In genomic region chr1:39583173-39583572, GRCm38 (mm10) we compare ENCODE assay signal across 26 mouse cellular contexts. TPM values are rescaled to one million over a fixed set of nuclear protein-coding genes. Genes with fewer than 3 reads are reported as not detected.
DNase-seq lines count a peak whose midpoint lies in the region; ATAC-seq and TF ChIP-seq lines count a peak whose summit lies in the region.
"Had no signal": no experiment of that assay in that cellular context is flagged by ENCODE, and none has a peak within 500 bp of the region (broad histone marks: within the 10 kb centered on the region; RNA-seq: fewer than 3 reads in every experiment).

No protein-coding gene starts in this region.

- no peak overlapping the region for H3K4me3 ChIP-seq in lung, postnatal 0 days (ENCODE audit: low read depth, low read length)
- no peak overlapping the region for H3K4me3 ChIP-seq in lung, adult 2 months (replicated peaks; ENCODE audit: extremely low read depth, low read depth, low read length)
- H3K4me3 ChIP-seq in bone marrow macrophage, adult 2 months (ENCODE audit: insufficient read depth, low read length): no peak overlapping the region
- no peak overlapping the region for H3K4me3 ChIP-seq in midbrain, embryonic 14.5 days (replicated peaks; ENCODE audit: low read depth, low read length)
- H3K4me3 ChIP-seq: embryonic facial prominence, embryonic 10.5 days; embryonic facial prominence, embryonic 13.5 days; erythroblast, embryonic 14.5 days; forebrain, embryonic 12.5 days; forebrain, embryonic 15.5 days; heart, adult 2 months; heart, embryonic 10.5 days; hindbrain, embryonic 12.5 days; hindbrain, embryonic 15.5 days had no signal

- H3K9me3 ChIP-seq in lung, postnatal 0 days (ENCODE audit: low read length): no peaks in the 10 kb centered on the region
- H3K9me3 ChIP-seq in midbrain, embryonic 14.5 days (ENCODE audit: control insufficient read depth, low read length): no peaks in the 10 kb centered on the region
- H3K9me3 ChIP-seq: embryonic facial prominence, embryonic 10.5 days; embryonic facial prominence, embryonic 13.5 days; forebrain, embryonic 12.5 days; forebrain, embryonic 15.5 days; heart, embryonic 10.5 days; hindbrain, embryonic 12.5 days; hindbrain, embryonic 15.5 days had no signal

- no peak overlapping the region for H3K4me2 ChIP-seq in lung, postnatal 0 days (replicated peaks; ENCODE audit: low read depth, low read length)
- H3K4me2 ChIP-seq in midbrain, embryonic 14.5 days (ENCODE audit: low read length): no peak overlapping the region
- H3K4me2 ChIP-seq: embryonic facial prominence, embryonic 13.5 days; forebrain, embryonic 12.5 days; forebrain, embryonic 15.5 days; hindbrain, embryonic 12.5 days; hindbrain, embryonic 15.5 days had no signal

- TF ChIP-seq POLR2A in lung, adult 2 months (IDR thresholded peaks at IDR 0.05; ENCODE audit: borderline replicate concordance, extremely low read depth, low read depth, low read length): no peak
- no peak for TF ChIP-seq POLR2A in bone marrow macrophage, adult 2 months (IDR thresholded peaks at IDR 0.05; ENCODE audit: borderline replicate concordance, low read depth, low read length)

- H3K27me3 ChIP-seq in lung, postnatal 0 days (replicated peaks; ENCODE audit: insufficient read depth, low read length): no peaks in the 10 kb centered on the region
- no peaks in the 10 kb centered on the region for H3K27me3 ChIP-seq in midbrain, embryonic 14.5 days (ENCODE audit: control insufficient read depth, insufficient read depth, low read length)
- H3K27me3 ChIP-seq: embryonic facial prominence, embryonic 13.5 days; forebrain, embryonic 12.5 days; forebrain, embryonic 15.5 days; hindbrain, embryonic 12.5 days; hindbrain, embryonic 15.5 days had no signal

- TF ChIP-seq CTCF in lung, postnatal 0 days (IDR thresholded peaks at IDR 0.05): no peak
- no peak for TF ChIP-seq CTCF in lung, adult 2 months (IDR thresholded peaks at IDR 0.05; ENCODE audit: insufficient read depth, low read length)
- no peak for TF ChIP-seq CTCF in bone marrow macrophage, adult 2 months (IDR thresholded peaks at IDR 0.05; ENCODE audit: low read depth, low read length)

- no peak overlapping the region for H3K9ac ChIP-seq in lung, postnatal 0 days (replicated peaks; ENCODE audit: low read depth)
- no peak overlapping the region for H3K9ac ChIP-seq in midbrain, embryonic 14.5 days (replicated peaks; ENCODE audit: low read length)
- H3K9ac ChIP-seq: embryonic facial prominence, embryonic 13.5 days; forebrain, embryonic 12.5 days; forebrain, embryonic 15.5 days; hindbrain, embryonic 12.5 days; hindbrain, embryonic 15.5 days had no signal

- no peak for ATAC-seq in lung, postnatal 0 days
- peak; percentile 58 for ATAC-seq in megakaryocyte, adult 5-6 weeks (ENCODE audit: poor library complexity, severe bottlenecking)
- 0 out of 2 replicates have a peak, but pooled peaks have one; percentile 28 for ATAC-seq in neutrophil, adult 5-6 weeks (ENCODE audit: extremely low read depth, insufficient number of reproducible peaks, low FRiP score, poor library complexity, severe bottlenecking)
- ATAC-seq in midbrain, embryonic 14.5 days (ENCODE audit: low FRiP score, low TSS enrichment): no peak
- ATAC-seq: CD4-positive, CD25-positive, alpha-beta regulatory T cell, adult 4 months; forebrain, embryonic 15.5 days had no signal

- H3K27ac ChIP-seq in lung, postnatal 0 days (ENCODE audit: low read length): no peak overlapping the region
- H3K27ac ChIP-seq in bone marrow macrophage, adult 2 months (ENCODE audit: insufficient read depth, low read depth, low read length): peak overlapping the region; percentile 32
- H3K27ac ChIP-seq in midbrain, embryonic 14.5 days (replicated peaks; ENCODE audit: low read depth, low read length): no peak overlapping the region
- H3K27ac ChIP-seq: embryonic facial prominence, embryonic 10.5 days; embryonic facial prominence, embryonic 13.5 days; forebrain, embryonic 12.5 days; forebrain, embryonic 15.5 days; heart, adult 2 months; heart, embryonic 10.5 days; hindbrain, embryonic 12.5 days; hindbrain, embryonic 15.5 days had no signal

- no peak for TF ChIP-seq EP300 in lung, postnatal 0 days (IDR thresholded peaks at IDR 0.05)

- H3K4me1 ChIP-seq in lung, postnatal 0 days (ENCODE audit: insufficient read depth, low read depth, low read length): no peaks in the 10 kb centered on the region
- H3K4me1 ChIP-seq in lung, adult 2 months (ENCODE audit: control insufficient read depth, insufficient read depth, low read length): no peaks in the 10 kb centered on the region
- H3K4me1 ChIP-seq in bone marrow macrophage, adult 2 months (ENCODE audit: control insufficient read depth, insufficient read depth, low read length): peaks cover 43% of the 10 kb centered on the region
- no peaks in the 10 kb centered on the region for H3K4me1 ChIP-seq in midbrain, embryonic 14.5 days (ENCODE audit: control insufficient read depth, insufficient read depth, low read length)
- H3K4me1 ChIP-seq: forebrain, embryonic 12.5 days; forebrain, embryonic 15.5 days; heart, embryonic 10.5 days; hindbrain, embryonic 12.5 days; hindbrain, embryonic 15.5 days had no signal

- no peaks in the 10 kb centered on the region for H3K36me3 ChIP-seq in lung, postnatal 0 days (ENCODE audit: insufficient read depth, low read length)
- H3K36me3 ChIP-seq in midbrain, embryonic 14.5 days (ENCODE audit: control insufficient read depth, insufficient read depth, low read length): no peaks in the 10 kb centered on the region
- H3K36me3 ChIP-seq: embryonic facial prominence, embryonic 10.5 days; embryonic facial prominence, embryonic 13.5 days; forebrain, embryonic 12.5 days; forebrain, embryonic 15.5 days; heart, embryonic 10.5 days; hindbrain, embryonic 12.5 days; hindbrain, embryonic 15.5 days had no signal

- WGBS in lung, postnatal 0 days: 82% methylated on average over 9 of the region's 9 CpGs
- 78% methylated on average over 9 of the region's 9 CpGs for WGBS in lung, adult 2 months
- WGBS in midbrain, embryonic 14.5 days: 90% methylated on average over 9 of the region's 9 CpGs

- peak; percentile 19 for DNase-seq in lung, postnatal 0 days (ENCODE audit: low spot score)
- no peak for DNase-seq in lung, adult 2 months
- DNase-seq in kidney, postnatal 36 days: no peak
- DNase-seq in midbrain, embryonic 14.5 days: no peak
- DNase-seq in frontal cortex, adult 2 months (ENCODE audit: extremely low spot score in 1 of 2, low spot score in 1 of 2): no peak
- DNase-seq: adrenal gland, adult 2 months; adrenal gland, postnatal 14 days; cerebellum, adult 11-12 months; cerebellum, adult 8-10 months; cerebellum, postnatal 10 days; cerebellum, postnatal 36 days; embryo, embryonic 11 days; gastrocnemius, postnatal 10 days; heart, adult 2 months had no signal

RNA-seq across cellular contexts. Expression of gene Rnf149, which starts 6.0 kb away (rescaled TPM):
- polyA plus RNA-seq in lung, postnatal 0 days (2015; fragmentation: Nextera tagmentation; extraction: Ambion mirVana): 25.1 and 31.0 TPM in 2 replicates
- 17.3 and 18.2 TPM in 2 replicates for polyA plus RNA-seq in lung, adult 2 months (2012; rRNA removed)
- polyA plus RNA-seq in bone marrow macrophage, adult 2 months (2012; ENCODE audit: insufficient read depth, insufficient read length, missing spikeins): 113 and 116 TPM in 2 replicates
- 56.1 and 61.0 TPM in 2 replicates for total RNA-seq in megakaryocyte, adult 5-6 weeks (2015)
- total RNA-seq in megakaryocyte, adult 5-6 weeks (2017): 69.5 and 70.7 TPM in 2 replicates
- total RNA-seq in neutrophil, adult 5-6 weeks (2017): 478 and 497 TPM in 2 replicates
- polyA plus RNA-seq in midbrain, embryonic 14.5 days (2014; fragmentation: Nextera tagmentation; extraction: Ambion mirVana): 21.5 and 25.7 TPM in 2 replicates
- 25.7 and 29.3 TPM in 2 replicates for polyA plus RNA-seq in frontal cortex, adult 2 months (2012; rRNA removed)

RNA-seq across cellular contexts. Expression of gene Cnot11, which starts 48.4 kb away (rescaled TPM):
- 10.0 and 10.7 TPM in 2 replicates for polyA plus RNA-seq in lung, postnatal 0 days (2015; fragmentation: Nextera tagmentation; extraction: Ambion mirVana)
- 17.8 and 20.4 TPM in 2 replicates for polyA plus RNA-seq in lung, adult 2 months (2012; rRNA removed)
- 22.0 and 30.4 TPM in 2 replicates for polyA plus RNA-seq in bone marrow macrophage, adult 2 months (2012; ENCODE audit: insufficient read depth, insufficient read length, missing spikeins)
- total RNA-seq in megakaryocyte, adult 5-6 weeks (2015): 16.9 and 17.9 TPM in 2 replicates
- 18.1 and 20.2 TPM in 2 replicates for total RNA-seq in megakaryocyte, adult 5-6 weeks (2017)
- total RNA-seq in neutrophil, adult 5-6 weeks (2017): 20.6 and 22.5 TPM in 2 replicates
- 16.9 and 21.0 TPM in 2 replicates for polyA plus RNA-seq in midbrain, embryonic 14.5 days (2014; fragmentation: Nextera tagmentation; extraction: Ambion mirVana)
- polyA plus RNA-seq in frontal cortex, adult 2 months (2012; rRNA removed): 19.4 and 19.9 TPM in 2 replicates

Comparison
In these comparisons a context has a peak if more than half of its experiments do, and no peak if none do; other contexts are left out.
1. ATAC-seq: peak in megakaryocyte, adult 5-6 weeks (single experiment) and neutrophil, adult 5-6 weeks (single experiment); none in lung, postnatal 0 days (single experiment) and midbrain, embryonic 14.5 days (single experiment).